Mouse (Mus musculus) kidney, adult 2 months (tissue): ENCODE results near the gene Fam219a. TPM values are rescaled to one million over a fixed set of nuclear protein-coding genes. Genes with fewer than 3 reads are reported as not detected.

ENCODE experiments used
- DNase-seq: peaks from one replicate; pipeline ENCODE4 v3.0.0; 2021
- H3K27ac ChIP-seq: fragments of 200-500 bp; 2 replicates; pipeline ENCODE4 v1.5.1; 2012; ENCODE audit warnings: low read depth, low read length, control low read depth, inconsistent platforms; ENCODE audit not compliant: insufficient read depth
- H3K27me3 ChIP-seq: fragments of 200-500 bp; replicated peaks from 2 replicates; pipeline ENCODE4 v1.6.1; 2012; ENCODE audit warnings: mild to moderate bottlenecking, moderate library complexity, low read length, inconsistent platforms; ENCODE audit not compliant: control insufficient read depth, insufficient read depth
- H3K36me3 ChIP-seq: fragments of 200-500 bp; 2 replicates; pipeline ENCODE4 v1.6.1; 2012; ENCODE audit warnings: mild to moderate bottlenecking, moderate library complexity, low read length, inconsistent platforms; ENCODE audit not compliant: control insufficient read depth, insufficient read depth
- H3K4me1 ChIP-seq: fragments of 200-500 bp; 2 replicates; pipeline ENCODE4 v1.6.1; 2011; ENCODE audit warnings: low read length; ENCODE audit not compliant: control insufficient read depth, insufficient read depth
- H3K4me3 ChIP-seq: fragments of 200-500 bp; 2 replicates; pipeline ENCODE4 v1.5.1; 2011; ENCODE audit warnings: mild to moderate bottlenecking, low read depth, low read length, control low read depth; ENCODE audit not compliant: insufficient read depth
- CTCF ChIP-seq: fragments of 200-500 bp; conservative IDR thresholded peaks from 2 replicates; pipeline ENCODE4 v1.5.1; 2011; ENCODE audit warnings: low read depth, mild to moderate bottlenecking, control low read depth, low read length, moderate library complexity, mixed read lengths; ENCODE audit not compliant: insufficient read depth, insufficient read length
- POLR2A ChIP-seq: fragments of 200-500 bp; IDR thresholded peaks from one replicate; pipeline ENCODE4 v1.6.1; 2011; ENCODE audit warnings: low read depth, low read length, control low read depth
- WGBS: fragments of 180-500 bp; shearing (Covaris S2); methylation state at CpG from one replicate; pipeline ENCODE4 v1.1.7; 2018; 5-methylcytosine and 5-hydroxymethylcytosine counted together
- polyA plus RNA-seq: library from polyadenylated mRNA; depleted of rRNA; stranded (reverse); fragments of >200 nt; gene quantifications from 2 replicates; pipeline ENCODE4 v1.2.3, GENCODE M21; 2012

Fam219a gene
- polyA plus RNA-seq, 1 experiment: 16.4 TPM

DNA sequence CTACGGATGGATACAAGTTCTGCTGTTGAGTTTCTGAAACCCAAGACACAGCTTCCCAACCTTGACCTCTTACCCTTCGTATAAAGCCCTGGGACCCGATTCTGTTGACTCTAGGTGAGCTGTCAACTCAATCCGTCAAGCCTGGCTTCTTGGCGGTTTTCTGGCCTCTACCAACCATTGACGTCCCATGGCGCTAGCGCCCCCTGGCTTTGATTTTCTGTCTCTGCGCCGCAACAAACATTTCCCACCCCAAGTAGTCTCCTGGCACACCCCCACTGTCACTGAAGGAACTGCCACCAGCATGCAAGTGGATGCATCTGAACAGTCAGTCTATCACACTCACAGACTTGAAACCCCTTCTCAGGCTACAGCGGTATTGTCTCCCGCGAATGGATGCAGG, 63.2 kb downstream of the Fam219a start:
- H3K27me3 ChIP-seq: no peaks in the 10 kb centered on the region
- H3K27ac ChIP-seq: no peak overlapping the region
- no peak overlapping the region for H3K4me3 ChIP-seq
- peaks cover 8% of the 10 kb centered on the region; the same call in 1 of the 2 replicates for H3K4me1 ChIP-seq
- DNase-seq: peak; percentile 78
- WGBS: 14% methylated on average over 13 of the region's 13 CpGs
- H3K36me3 ChIP-seq: no peaks in the 10 kb centered on the region
- TF ChIP-seq POLR2A: no peak
- TF ChIP-seq CTCF: peak; percentile 54

DNA sequence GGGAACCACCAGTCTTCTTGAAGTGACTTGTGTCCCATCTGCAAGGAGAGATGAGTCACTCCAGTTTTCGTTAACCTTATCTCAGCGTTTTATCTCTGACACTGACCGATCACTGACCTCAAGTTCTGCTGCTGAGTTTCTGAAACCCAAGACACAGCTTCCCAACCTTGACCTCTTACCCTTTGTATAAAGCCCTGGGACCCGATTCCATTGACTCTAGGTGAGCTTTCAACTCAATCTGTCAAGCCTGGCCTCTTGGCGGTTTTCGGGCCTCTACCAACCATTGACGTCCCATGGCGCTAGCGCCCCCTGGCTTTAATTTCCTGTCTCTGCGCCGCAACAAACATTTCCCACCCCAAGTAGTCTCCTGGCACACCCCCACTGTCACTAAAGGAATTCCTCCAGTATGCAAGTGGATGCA, 64.2 kb downstream of the Fam219a start:
- H3K4me1 ChIP-seq: peaks cover 11% of the 10 kb centered on the region; the same call in 1 of the 2 replicates
- H3K27ac ChIP-seq: no peak overlapping the region
- 60% methylated on average over 11 of the region's 11 CpGs for WGBS
- no peak overlapping the region for H3K4me3 ChIP-seq
- no peaks in the 10 kb centered on the region for H3K27me3 ChIP-seq
- TF ChIP-seq POLR2A: no peak
- peak; percentile 38; the same call in 1 of the 2 replicates for TF ChIP-seq CTCF
- no peaks in the 10 kb centered on the region for H3K36me3 ChIP-seq
- peak; percentile 49 for DNase-seq

DNA sequence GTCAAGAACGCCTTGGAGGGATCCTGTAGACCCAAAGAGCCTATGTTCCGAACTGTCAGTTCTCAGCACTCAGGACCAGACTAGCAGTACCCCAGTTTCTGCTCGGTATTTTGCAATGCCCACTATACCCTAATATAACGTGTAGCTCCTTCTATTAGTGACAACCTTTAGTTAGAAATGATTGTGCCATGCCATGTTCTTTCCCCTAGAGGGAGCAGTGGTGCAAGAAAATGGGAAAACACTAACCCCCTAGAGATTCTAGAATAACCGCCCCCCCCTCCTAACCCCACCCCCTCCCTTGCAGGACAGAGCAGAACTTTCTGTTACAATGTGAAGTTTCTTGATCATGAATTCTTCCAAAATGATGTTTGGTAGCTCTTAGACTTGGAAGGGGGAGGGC, 65.0 kb downstream of the Fam219a start:
- Histone ChIP-seq H3K27me3 (no peaks in the 10 kb centered on the region), H3K27ac (no peak overlapping the region), H3K4me3 (no peak overlapping the region), H3K4me1 (peaks cover 17% of the 10 kb centered on the region; the same call in 1 of the 2 replicates), H3K36me3 (no peaks in the 10 kb centered on the region)
- no peak for TF ChIP-seq CTCF
- TF ChIP-seq POLR2A: no peak
- no peak for DNase-seq
- WGBS: 70% methylated on average over 5 of the region's 5 CpGs

DNA sequence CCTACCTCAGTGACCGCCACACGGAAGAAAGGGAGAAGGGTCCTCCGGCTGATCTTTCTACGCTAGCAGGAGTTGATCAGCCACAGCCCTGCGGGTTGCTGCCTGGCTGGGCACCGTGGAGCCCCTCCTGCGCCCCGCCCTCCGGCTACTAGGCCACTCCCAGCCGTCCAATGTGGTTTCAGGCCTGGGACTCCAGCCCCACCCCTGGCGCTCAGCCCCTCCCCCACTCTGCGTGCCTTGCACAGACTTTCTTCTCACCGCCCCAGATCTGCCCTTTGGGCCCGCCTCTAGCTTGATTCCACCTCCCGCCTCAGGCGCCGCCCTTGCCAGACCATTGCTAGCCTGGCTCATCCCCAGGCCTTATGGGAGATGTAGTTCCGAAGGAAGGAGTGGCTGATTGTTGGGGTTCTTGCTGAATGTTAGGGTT, 66.3 kb downstream of the Fam219a start, which contains the start of gene AI464131:
TSS of gene AI464131 (minus strand) at position 91 of the 427 bp plus-strand sequence.
- no peak for TF ChIP-seq POLR2A
- Histone ChIP-seq H3K27ac (peak within 1 kb of the TSS; percentile 10; the same call in 1 of the 2 replicates), H3K4me1 (peaks cover 23% of the 10 kb centered on the region; the same call in 1 of the 2 replicates), H3K4me3 (peak within 1 kb of the TSS; percentile 63), H3K27me3 (no peaks in the 10 kb centered on the region), H3K36me3 (no peaks in the 10 kb centered on the region)
- peak; percentile 99 for DNase-seq
- 2% methylated on average over 18 of the region's 18 CpGs for WGBS

DNA sequence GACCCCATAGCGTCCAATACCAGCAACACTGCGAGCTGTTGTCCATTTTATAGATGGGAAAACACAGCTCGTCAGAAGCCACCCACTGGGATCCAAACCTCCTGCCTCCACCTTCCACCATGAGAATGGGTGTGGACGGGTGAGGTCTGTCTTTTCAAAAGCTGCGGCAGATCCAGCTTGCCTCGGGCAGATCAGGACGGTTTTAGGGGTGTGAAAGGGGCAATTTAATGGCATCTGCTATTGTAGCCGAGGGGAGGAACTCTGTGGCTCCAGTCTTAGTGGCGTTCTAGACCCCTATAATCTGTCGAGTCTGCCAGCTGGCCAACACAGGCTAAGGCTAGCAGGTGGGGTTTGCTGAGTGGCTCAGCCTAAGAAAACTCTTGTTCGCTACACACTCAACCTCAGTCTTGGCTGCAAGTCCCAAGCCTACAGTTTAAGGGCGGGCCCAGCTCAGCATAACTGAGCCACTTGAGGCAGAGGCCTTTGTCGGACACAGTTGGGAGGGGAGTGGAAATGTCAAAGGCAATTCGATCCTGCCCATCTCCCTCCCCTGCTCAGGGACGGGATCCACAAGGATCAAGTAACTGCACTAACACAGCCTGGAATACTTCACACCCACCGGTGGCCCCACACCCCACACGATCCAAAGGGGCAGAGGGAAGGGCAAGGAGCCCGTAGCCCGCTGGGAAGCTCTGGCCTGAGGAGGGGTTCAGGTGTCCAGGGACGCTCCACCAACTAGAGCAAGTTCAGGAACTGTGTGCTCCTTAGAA, 67.0 kb downstream of the Fam219a start:
- Histone ChIP-seq H3K4me1 (peaks cover 24% of the 10 kb centered on the region; the same call in 1 of the 2 replicates), H3K27me3 (no peaks in the 10 kb centered on the region)
- WGBS: 23% methylated on average over 20 of the region's 20 CpGs

DNA sequence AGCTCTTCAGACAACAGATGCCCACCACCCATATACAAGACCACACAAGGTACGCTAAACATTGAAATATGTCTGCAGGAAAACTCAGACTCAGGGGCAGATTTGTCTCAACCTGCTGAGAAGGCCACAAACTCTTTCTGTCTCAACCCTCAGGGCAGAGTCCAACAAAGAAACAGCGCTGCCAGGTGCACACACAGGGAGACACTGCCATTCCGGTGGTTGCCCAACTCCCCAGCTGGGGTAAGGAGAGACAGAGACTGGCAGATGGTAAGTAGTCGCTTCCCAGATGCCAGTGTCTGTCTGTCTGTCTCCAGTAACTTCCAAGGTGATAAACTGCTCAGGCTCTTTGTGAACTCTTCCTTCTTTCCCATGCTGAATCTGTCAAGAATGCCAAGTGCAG, 68.6 kb downstream of the Fam219a start:
- 51% methylated on average over 4 of the region's 4 CpGs for WGBS
- no peaks in the 10 kb centered on the region for H3K36me3 ChIP-seq
- peak overlapping the region; percentile 74 for H3K27ac ChIP-seq
- peak; percentile 89 for DNase-seq
- TF ChIP-seq CTCF: no peak
- no peak for TF ChIP-seq POLR2A
- no peaks in the 10 kb centered on the region for H3K27me3 ChIP-seq
- no peak overlapping the region for H3K4me3 ChIP-seq
- peaks cover 25% of the 10 kb centered on the region; the same call in 1 of the 2 replicates for H3K4me1 ChIP-seq

More for the DNA sequence above, 67.0 kb downstream of the Fam219a start:
- DNase-seq: peak; percentile 40
- peak overlapping the region; percentile 10; the same call in 1 of the 2 replicates for H3K27ac ChIP-seq
- TF ChIP-seq POLR2A: no peak
- TF ChIP-seq CTCF: no peak
- peak overlapping the region; percentile 63 for H3K4me3 ChIP-seq
- H3K36me3 ChIP-seq: no peaks in the 10 kb centered on the region

DNA sequence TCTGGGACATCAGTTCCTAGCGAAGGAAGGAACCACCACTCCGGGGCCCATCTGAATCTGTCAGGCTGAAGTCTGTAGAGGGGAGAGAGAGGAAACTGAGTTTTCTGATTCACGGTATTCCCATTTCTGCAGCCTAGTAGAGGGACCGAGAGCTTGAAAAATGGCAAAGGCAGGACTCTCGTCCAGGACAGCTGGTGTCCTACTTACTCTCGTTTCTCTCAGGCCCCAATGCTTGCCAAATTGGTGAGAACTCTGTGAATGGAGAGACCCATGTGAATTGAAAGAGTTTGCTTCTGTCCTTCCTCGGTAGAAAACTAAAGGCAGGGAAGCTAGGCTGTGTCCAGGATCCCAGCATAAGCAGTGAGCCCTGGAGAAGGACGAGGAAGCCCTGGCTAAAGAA, 69.7 kb downstream of the Fam219a start:
- WGBS: 78% methylated on average over 8 of the region's 8 CpGs
- Histone ChIP-seq H3K36me3 (no peaks in the 10 kb centered on the region), H3K27me3 (no peaks in the 10 kb centered on the region), H3K27ac (peak overlapping the region; percentile 32; the same call in 1 of the 2 replicates), H3K4me1 (peaks cover 30% of the 10 kb centered on the region; the same call in 1 of the 2 replicates), H3K4me3 (no peak overlapping the region)
- TF ChIP-seq POLR2A: no peak
- TF ChIP-seq CTCF: no peak
- no peak for DNase-seq
